Mouse (Mus musculus): Measurements from ENCODE around the gene Diaph3. TPM values are rescaled to one million over a fixed set of nuclear protein-coding genes. Genes with fewer than 3 reads are reported as not detected.

The Diaph3 gene
- polyA plus RNA-seq, 1 experiment from 2014 or later, result 15.4 TPM

DNA sequence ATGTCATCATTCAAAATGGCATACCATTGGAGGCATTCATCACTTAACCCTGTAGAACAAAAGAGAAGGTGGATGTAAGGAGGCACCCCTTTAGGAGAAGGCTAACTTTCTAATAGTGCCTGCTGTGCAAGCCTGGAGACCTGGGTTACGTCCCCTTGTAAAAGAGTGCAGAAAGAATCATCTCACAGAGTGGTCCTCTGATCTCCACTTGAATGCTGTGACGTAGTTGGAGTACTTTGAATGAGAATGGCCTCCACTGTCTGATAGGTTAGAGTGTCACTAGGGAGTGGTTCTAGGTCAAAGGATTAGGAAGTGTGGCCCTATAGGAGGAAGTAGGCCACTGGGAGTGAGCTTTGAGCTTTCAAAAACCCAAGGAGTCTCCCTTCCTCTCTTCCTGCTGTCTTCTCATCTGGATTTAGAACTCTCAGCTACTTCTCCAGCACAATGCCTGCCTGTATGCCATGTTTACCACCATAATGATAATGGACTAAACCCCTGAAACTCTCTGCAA, 66.0 kb downstream of the Diaph3 start:
- H3K4me2 ChIP-seq, result no peak overlapping the region
- H3K4me1 ChIP-seq, result no peaks in the 10 kb centered on the region
- H3K27me3 ChIP-seq, result no peaks in the 10 kb centered on the region
- no peaks in the 10 kb centered on the region for H3K36me3 ChIP-seq (replicated peaks)
- WGBS, result 78% methylated on average over 2 of the region's 2 CpGs
- ATAC-seq (ENCODE audit: low FRiP score), result no peak
- H3K27ac ChIP-seq, result no peak overlapping the region
- H3K9me3 ChIP-seq, result no peaks in the 10 kb centered on the region
- H3K4me3 ChIP-seq (replicated peaks), result no peak overlapping the region
- no peak overlapping the region for H3K9ac ChIP-seq

DNA sequence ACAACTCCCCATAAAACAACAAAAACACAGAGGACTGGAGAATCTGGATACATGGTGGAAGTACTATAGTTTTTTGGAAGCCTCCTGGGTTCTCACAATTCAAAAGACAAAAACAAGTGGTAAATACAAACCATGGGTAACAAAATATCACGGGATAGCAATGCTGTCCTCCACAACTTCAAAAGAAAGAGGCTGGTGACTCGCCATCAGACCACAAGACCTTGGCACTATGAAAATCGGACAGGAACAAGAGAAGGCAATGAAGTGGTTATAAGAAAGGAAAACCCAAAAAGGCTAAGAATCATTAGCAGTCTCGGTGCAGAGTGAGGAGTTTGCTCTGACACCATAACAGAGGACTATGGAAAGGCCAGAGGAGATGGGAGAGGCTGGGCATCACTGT, 76.8 kb downstream of the Diaph3 start:
- Histone ChIP-seq H3K27me3 (no peaks in the 10 kb centered on the region), H3K27ac (no peak overlapping the region), H3K4me2 (no peak overlapping the region), H3K4me1 (no peaks in the 10 kb centered on the region), H3K9me3 (0 out of 2 replicates have a peak, but pooled peaks cover 4% of the 10 kb centered on the region), H3K4me3 (replicated peaks) (no peak overlapping the region), H3K36me3 (replicated peaks) (peaks cover 4% of the 10 kb centered on the region), H3K9ac (no peak overlapping the region)
- 91% methylated on average over 4 of the region's 4 CpGs for WGBS
- ATAC-seq (ENCODE audit: low FRiP score), result no peak

DNA sequence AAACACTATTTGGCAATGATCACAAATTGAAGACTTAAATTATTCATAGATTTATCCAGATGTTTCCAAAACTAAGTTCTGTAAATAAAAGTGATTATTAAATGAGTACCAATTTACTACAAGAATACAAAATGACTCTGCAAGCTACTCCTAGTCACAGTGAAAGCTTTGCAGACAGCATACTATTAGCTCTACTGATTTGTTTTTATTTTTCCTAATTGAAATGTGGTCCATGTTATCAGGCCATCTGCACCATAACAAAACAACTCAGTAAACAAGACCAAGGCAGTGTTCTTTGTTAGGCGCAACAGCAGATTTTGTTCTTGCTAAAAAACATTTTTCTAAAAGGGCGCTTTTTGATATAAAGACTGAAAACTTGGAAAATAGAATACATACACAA, 84.9 kb downstream of the Diaph3 start:
- no peaks in the 10 kb centered on the region for H3K4me1 ChIP-seq
- no peak overlapping the region for H3K27ac ChIP-seq
- no peaks in the 10 kb centered on the region for H3K27me3 ChIP-seq
- no peaks in the 10 kb centered on the region for H3K9me3 ChIP-seq
- no peak overlapping the region for H3K9ac ChIP-seq
- no peak for ATAC-seq (ENCODE audit: low FRiP score)
- H3K4me3 ChIP-seq (replicated peaks), result no peak overlapping the region
- H3K4me2 ChIP-seq, result no peak overlapping the region
- H3K36me3 ChIP-seq (replicated peaks), result no peaks in the 10 kb centered on the region
- WGBS, result 94% methylated on average over 2 of the region's 2 CpGs

DNA sequence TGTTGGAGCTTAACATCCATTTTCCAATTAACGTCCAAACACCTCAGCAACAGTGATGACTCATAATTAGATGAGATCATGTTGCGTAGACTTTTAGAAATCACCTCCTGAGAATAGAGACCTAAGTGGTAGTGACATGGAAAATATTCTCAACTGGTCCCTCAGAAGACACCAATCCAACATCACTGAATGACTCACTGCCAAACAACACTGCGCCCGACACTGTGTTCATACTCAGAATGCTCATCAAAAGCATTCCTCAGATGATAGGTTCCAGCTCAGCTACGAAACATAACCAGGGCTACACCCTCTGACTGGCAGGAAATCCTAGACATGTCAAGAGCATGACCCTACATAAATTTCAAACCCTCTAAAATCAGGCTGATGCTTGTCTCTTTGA, 89.8 kb downstream of the Diaph3 start:
- WGBS, result 89% methylated on average over 5 of the region's 5 CpGs

DNA sequence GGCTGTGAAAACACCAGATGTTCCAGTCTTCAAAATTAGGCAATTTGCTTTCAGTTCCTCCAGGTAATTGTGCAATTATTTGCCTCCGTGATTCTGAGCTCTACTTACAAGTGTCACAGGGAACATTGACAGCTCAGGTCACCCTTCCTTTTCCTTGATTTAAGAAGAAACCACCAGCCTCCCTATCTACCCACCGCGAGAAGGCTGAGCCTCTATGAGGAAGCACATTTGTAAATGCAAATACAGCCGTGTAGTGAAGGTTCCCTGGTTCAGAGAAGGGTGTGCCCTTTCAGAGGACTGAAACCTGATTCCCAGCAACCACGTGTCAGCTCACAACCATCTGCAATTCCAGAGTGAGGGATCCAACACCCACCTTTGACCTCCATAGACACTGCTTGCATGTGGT, 96.6 kb downstream of the Diaph3 start:
- WGBS, result 42% methylated on average over 5 of the region's 5 CpGs
- no peaks in the 10 kb centered on the region for H3K9me3 ChIP-seq
- no peaks in the 10 kb centered on the region for H3K4me1 ChIP-seq
- no peak overlapping the region for H3K9ac ChIP-seq
- no peaks in the 10 kb centered on the region for H3K36me3 ChIP-seq (replicated peaks)
- no peak overlapping the region for H3K27ac ChIP-seq
- no peak overlapping the region for H3K4me3 ChIP-seq (replicated peaks)
- no peak for ATAC-seq (ENCODE audit: low FRiP score)
- H3K27me3 ChIP-seq, result no peaks in the 10 kb centered on the region
- no peak overlapping the region for H3K4me2 ChIP-seq

More for the DNA sequence above, 89.8 kb downstream of the Diaph3 start:
- Histone ChIP-seq H3K36me3 (replicated peaks) (no peaks in the 10 kb centered on the region), H3K4me1 (no peaks in the 10 kb centered on the region), H3K4me2 (no peak overlapping the region), H3K9me3 (no peaks in the 10 kb centered on the region), H3K9ac (no peak overlapping the region), H3K27ac (no peak overlapping the region), H3K27me3 (no peaks in the 10 kb centered on the region), H3K4me3 (replicated peaks) (no peak overlapping the region)
- ATAC-seq (ENCODE audit: low FRiP score), result no peak

DNA sequence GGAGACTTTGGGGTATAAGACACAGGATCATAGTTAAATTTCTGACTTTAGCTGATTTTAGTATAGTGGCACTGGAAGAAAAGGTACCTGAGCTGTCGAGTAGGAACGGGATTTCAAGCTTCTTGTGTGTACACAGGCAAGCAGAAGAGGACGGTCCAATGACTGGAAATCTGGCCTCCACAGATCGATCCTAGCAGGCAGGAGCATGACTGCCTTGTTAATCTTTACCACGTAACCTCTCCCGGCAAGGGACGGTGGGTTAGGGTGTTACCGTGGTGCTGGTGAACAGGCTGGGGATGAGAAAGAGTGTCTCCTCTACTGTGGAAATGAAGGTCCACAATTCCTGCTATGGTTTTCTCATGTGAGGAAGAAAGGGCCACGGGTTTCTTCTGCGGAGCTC, 120.8 kb downstream of the Diaph3 start:
- Histone ChIP-seq H3K36me3 (replicated peaks) (no peaks in the 10 kb centered on the region), H3K4me1 (no peaks in the 10 kb centered on the region), H3K27ac (no peak overlapping the region), H3K4me2 (no peak overlapping the region), H3K27me3 (no peaks in the 10 kb centered on the region), H3K9ac (no peak overlapping the region), H3K4me3 (replicated peaks) (no peak overlapping the region), H3K9me3 (no peaks in the 10 kb centered on the region)
- ATAC-seq (ENCODE audit: low FRiP score), result no peak
- 97% methylated on average over 10 of the region's 10 CpGs for WGBS

DNA sequence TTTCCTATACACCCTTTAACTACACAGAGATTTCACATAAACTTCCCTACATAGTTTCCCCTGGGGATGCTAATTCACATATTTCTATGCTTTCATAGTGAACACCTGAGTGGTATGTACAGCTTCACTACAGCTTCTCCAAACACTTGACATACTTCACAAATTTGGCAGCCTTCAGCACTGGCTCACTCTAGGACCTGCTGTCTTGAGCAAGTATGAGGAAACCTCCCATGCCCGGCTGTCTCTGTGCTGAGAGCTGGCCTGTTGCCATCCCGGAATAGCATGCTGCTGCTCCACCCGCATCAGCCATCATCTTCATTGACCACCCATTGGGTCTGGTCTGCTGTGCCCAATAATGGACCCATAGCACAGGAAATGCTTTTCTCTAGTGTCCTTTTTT, 121.3 kb downstream of the Diaph3 start:
- H3K9me3 ChIP-seq, result no peaks in the 10 kb centered on the region
- H3K36me3 ChIP-seq (replicated peaks), result no peaks in the 10 kb centered on the region
- no peak overlapping the region for H3K27ac ChIP-seq
- no peaks in the 10 kb centered on the region for H3K4me1 ChIP-seq
- H3K27me3 ChIP-seq, result no peaks in the 10 kb centered on the region
- 94% methylated on average over 3 of the region's 3 CpGs for WGBS
- no peak overlapping the region for H3K4me2 ChIP-seq
- no peak overlapping the region for H3K4me3 ChIP-seq (replicated peaks)
- ATAC-seq (ENCODE audit: low FRiP score), result no peak
- H3K9ac ChIP-seq, result no peak overlapping the region

DNA sequence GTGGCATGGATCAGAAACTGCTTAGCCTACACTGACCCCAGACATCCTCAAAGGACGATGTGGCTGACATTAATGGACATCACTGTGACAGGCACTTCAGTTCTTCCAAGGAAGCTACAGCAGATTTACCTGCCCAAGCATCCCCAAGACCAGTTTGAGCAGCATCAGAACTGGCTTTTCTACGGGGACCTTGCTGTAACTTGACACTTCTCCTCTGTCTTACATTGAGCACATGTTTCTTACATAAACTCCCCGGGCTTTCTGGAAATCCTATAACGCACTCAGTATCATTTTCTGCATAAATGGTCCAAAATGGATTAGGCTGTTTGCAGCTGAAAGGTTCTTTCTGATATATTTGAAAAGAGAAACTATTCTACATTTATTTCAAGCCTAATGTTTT, 143.7 kb downstream of the Diaph3 start:
- H3K4me2 ChIP-seq, result no peak overlapping the region
- H3K27ac ChIP-seq, result no peak overlapping the region
- no peaks in the 10 kb centered on the region for H3K27me3 ChIP-seq
- no peaks in the 10 kb centered on the region for H3K36me3 ChIP-seq (replicated peaks)
- no peak overlapping the region for H3K9ac ChIP-seq
- H3K9me3 ChIP-seq, result no peaks in the 10 kb centered on the region
- 73% methylated on average over 4 of the region's 4 CpGs for WGBS
- no peaks in the 10 kb centered on the region for H3K4me1 ChIP-seq
- ATAC-seq (ENCODE audit: low FRiP score), result no peak
- no peak overlapping the region for H3K4me3 ChIP-seq (replicated peaks)

DNA sequence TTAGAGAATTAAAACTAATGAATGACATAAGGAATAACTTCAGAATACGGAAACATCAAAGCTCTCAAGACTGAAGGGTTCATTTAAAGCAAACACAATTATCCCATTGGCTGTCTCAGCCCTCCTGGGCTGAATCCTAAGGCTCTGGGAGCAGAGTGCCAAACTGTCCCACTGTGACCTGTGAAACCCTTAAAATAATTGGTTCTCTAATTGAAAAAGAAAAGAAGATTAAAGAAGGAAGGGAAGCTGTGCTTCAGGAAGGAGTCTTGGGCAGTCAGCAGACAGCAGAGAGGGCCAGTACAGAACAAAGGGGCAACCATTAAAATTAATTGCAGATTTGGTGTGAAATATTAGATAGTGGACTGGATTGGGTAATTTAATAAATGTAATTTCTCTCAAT, 189.9 kb downstream of the Diaph3 start:
- H3K36me3 ChIP-seq (replicated peaks), result no peaks in the 10 kb centered on the region
- no peak overlapping the region for H3K9ac ChIP-seq
- H3K9me3 ChIP-seq, result no peaks in the 10 kb centered on the region
- no peak overlapping the region for H3K4me3 ChIP-seq (replicated peaks)
- no peak overlapping the region for H3K4me2 ChIP-seq
- H3K4me1 ChIP-seq, result peaks cover 1% of the 10 kb centered on the region; the same call in 1 of the 2 replicates
- 21% methylated on average over 1 of the region's 1 CpGs for WGBS
- H3K27ac ChIP-seq, result no peak overlapping the region
- H3K27me3 ChIP-seq, result no peaks in the 10 kb centered on the region
- peak; percentile 57; the same call in 1 of the 2 replicates for ATAC-seq (ENCODE audit: low FRiP score)

DNA sequence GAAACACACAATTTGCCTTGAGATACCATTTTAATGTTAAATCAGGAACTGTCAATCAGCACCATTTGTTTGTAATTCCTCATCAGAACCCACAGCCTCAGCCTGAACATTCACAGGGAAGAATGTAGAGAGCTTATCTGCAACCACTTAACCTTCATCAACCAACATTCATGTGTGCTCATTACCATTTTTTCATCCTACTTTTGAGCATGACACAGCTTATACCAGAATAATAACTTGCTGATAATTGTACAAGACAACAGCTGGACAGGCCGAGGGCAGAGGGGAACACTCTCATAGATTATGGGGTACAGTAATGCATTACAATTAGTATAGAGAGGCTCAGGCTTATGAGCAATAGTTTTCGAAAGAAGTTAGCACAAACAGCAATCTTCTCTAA, 203.1 kb downstream of the Diaph3 start:
- peak; percentile 84 for ATAC-seq (ENCODE audit: low FRiP score)
- no peaks in the 10 kb centered on the region for H3K9me3 ChIP-seq
- 65% methylated on average over 2 of the region's 2 CpGs for WGBS

DNA sequence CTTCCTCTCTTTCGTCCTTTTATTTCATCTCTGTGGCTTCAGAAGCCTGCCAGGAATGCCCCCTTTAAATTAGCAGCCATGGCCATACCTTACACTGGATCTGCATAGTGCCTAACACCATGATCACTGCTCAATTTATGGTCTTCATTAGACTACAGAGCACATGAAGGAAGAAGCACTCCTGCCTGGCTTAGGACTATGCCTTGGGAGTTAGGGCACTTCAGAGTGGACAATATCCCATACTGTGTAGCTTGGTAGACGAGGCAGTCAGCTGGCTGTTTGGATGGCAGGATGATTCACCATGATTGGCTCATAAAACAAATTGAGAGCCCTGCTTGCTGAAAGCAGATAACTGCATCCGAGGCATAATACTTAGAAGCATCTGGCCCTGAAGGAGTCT, 204.6 kb downstream of the Diaph3 start:
- H3K27ac ChIP-seq, result no peak overlapping the region
- no peak overlapping the region for H3K9ac ChIP-seq
- no peak overlapping the region for H3K4me2 ChIP-seq
- H3K4me3 ChIP-seq (replicated peaks), result no peak overlapping the region
- 64% methylated on average over 3 of the region's 3 CpGs for WGBS
- ATAC-seq (ENCODE audit: low FRiP score), result no peak
- no peaks in the 10 kb centered on the region for H3K27me3 ChIP-seq
- H3K36me3 ChIP-seq (replicated peaks), result no peaks in the 10 kb centered on the region
- no peaks in the 10 kb centered on the region for H3K4me1 ChIP-seq
- H3K9me3 ChIP-seq, result no peaks in the 10 kb centered on the region

More for the DNA sequence above, 203.1 kb downstream of the Diaph3 start:
- Histone ChIP-seq H3K4me2 (no peak overlapping the region), H3K4me1 (no peaks in the 10 kb centered on the region), H3K27ac (no peak overlapping the region), H3K27me3 (no peaks in the 10 kb centered on the region), H3K9ac (no peak overlapping the region), H3K4me3 (replicated peaks) (no peak overlapping the region), H3K36me3 (replicated peaks) (no peaks in the 10 kb centered on the region)

DNA sequence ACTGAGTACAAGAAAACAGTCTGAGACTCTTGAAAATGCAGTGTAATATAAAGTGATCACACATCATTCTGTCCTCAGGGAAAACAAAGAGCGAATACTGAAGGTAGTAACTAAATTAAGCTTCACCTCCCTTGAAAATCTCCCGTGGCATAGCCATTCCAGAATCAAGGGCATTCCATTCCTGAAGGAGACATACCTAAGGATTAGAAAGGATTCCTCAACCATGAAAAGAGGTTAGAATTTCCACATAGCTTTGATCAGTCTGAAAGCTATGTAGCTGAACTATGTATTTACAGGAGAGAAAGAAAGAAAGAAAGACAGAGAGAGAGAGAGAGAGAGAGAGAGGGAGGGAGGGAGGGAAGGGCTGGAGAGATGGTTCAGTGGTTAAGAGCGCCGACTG, 210.3 kb downstream of the Diaph3 start:
- H3K9me3 ChIP-seq, result no peaks in the 10 kb centered on the region
- H3K36me3 ChIP-seq (replicated peaks), result no peaks in the 10 kb centered on the region
- no peak overlapping the region for H3K27ac ChIP-seq
- WGBS, result 87% methylated on average over 4 of the region's 4 CpGs
- no peaks in the 10 kb centered on the region for H3K27me3 ChIP-seq
- H3K4me3 ChIP-seq (replicated peaks), result no peak overlapping the region
- H3K4me1 ChIP-seq, result peaks cover 3% of the 10 kb centered on the region; the same call in 1 of the 2 replicates
- H3K9ac ChIP-seq, result no peak overlapping the region
- H3K4me2 ChIP-seq, result no peak overlapping the region
- no peak for ATAC-seq (ENCODE audit: low FRiP score)

DNA sequence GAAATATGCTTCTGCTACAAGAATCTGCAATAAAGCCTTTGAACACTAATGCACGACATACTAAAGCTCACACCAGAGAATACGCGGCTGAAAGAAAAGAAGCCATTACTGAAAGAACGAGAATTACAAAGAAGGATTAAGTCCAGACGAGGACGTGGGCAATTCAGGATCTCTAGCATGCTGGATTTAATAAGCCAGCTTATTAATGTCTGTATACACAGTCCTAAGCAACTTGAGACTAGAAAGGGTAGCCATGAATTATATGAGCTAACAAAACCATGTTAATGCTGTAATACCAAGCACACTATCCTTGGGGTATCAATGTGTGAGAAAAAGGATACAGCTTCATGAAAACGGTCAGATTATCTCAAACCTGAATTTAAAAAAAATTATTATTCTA, 214.2 kb downstream of the Diaph3 start:
- H3K4me1 ChIP-seq, result peaks cover 3% of the 10 kb centered on the region; the same call in 1 of the 2 replicates
- H3K27me3 ChIP-seq, result no peaks in the 10 kb centered on the region
- no peak overlapping the region for H3K27ac ChIP-seq
- H3K9me3 ChIP-seq, result no peaks in the 10 kb centered on the region
- H3K9ac ChIP-seq, result no peak overlapping the region
- no peak overlapping the region for H3K4me3 ChIP-seq (replicated peaks)
- H3K36me3 ChIP-seq (replicated peaks), result no peaks in the 10 kb centered on the region
- H3K4me2 ChIP-seq, result no peak overlapping the region
- WGBS, result 19% methylated on average over 7 of the region's 7 CpGs
- 0 out of 2 replicates have a peak, but pooled peaks have one; percentile 33 for ATAC-seq (ENCODE audit: low FRiP score)
